Mouse (Mus musculus): Measurements from ENCODE around the gene Rnf114.

Gene Rnf114

DNA sequence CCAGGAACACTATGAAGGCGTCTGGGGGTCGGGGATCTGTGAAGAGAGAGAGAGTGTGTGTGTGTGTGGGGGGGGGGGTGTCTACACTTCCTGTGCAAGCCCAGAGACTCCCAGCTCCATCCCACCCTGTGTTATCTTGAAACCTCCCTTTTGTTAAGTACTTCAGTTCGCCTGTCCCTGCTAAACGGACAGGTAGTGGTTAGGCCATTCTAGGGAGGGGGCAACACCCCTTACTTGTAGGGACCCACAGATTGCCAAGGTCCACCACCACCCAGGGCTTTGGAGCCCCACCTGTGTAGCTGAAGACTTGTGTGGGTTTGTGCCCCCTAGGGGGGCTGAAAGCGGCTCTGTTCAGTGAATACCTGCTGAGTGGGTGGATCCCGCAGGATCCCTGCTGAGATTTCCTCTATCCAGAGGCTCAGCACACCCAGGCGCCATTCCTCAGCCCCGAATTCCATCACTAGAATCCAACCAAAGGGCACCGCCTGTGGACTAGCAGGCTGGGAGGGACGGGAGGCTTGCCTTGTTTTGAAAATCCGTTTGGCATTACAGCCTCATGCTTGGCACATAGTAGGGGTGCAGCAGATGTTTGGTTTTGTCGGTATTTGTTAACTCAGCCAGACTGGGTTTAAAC, 48.1 kb downstream of the Rnf114 start:
- no peak for DNase-seq (ENCODE audit: low spot score)

DNA sequence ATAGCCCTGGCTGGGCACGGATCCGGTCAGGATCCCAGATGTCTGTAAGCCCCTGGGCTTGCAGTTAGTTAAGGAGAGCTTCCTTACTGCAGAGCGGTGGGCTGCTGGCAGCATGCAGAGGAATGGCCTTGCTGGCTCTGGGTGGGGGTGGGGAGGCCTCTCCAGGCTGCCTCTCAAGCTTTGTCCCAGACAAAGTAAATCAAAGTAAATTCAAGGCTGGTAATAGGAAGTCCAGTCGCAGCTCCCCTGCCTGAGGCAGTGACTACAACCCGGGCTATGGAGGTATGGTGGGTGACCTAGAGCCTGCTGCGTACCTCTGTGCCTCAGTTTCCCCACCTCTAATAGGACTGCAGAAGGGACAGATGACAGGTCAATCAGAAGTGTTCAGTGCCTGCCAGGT, 48.9 kb downstream of the Rnf114 start:
- no peak for DNase-seq (ENCODE audit: low spot score)

DNA sequence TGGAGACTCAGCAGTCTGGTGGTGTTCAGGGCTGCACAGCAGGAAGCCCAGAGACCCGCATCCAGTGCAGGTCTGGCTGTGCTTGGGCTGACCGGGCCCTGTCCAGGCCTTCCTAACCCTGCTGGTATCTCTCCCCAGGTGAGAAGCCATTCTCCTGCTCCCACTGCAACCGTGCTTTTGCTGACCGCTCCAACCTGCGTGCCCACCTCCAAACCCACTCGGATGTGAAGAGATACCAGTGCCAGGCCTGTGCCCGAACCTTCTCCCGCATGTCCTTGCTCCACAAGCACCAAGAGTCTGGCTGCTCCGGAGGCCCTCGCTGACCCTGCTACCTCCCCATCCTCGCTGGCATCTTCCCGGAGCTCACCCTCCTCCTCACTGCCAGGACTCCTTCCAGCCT, 49.3 kb downstream of the Rnf114 start:
- no peak for DNase-seq (ENCODE audit: low spot score)

DNA sequence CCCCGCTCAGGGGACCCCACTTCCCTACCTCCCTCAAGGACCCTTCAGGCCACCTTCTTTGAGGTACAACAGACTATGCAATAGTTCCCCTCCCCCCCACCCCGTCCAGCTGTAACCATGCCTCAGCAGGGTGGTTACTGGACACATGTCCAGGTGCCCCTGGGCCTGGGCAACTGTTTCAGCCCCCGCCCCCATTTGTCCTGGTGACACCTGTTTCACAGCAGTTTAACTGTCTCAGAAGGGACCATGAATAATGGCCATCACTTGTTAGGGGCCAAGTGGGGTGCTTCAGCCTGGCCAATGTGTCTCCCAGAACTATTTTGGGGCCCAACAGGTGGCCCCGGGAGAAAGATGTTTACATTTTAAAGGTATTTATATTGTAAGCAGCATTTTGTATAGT, 49.9 kb downstream of the Rnf114 start:
- DNase-seq (ENCODE audit: low spot score), result no peak

DNA sequence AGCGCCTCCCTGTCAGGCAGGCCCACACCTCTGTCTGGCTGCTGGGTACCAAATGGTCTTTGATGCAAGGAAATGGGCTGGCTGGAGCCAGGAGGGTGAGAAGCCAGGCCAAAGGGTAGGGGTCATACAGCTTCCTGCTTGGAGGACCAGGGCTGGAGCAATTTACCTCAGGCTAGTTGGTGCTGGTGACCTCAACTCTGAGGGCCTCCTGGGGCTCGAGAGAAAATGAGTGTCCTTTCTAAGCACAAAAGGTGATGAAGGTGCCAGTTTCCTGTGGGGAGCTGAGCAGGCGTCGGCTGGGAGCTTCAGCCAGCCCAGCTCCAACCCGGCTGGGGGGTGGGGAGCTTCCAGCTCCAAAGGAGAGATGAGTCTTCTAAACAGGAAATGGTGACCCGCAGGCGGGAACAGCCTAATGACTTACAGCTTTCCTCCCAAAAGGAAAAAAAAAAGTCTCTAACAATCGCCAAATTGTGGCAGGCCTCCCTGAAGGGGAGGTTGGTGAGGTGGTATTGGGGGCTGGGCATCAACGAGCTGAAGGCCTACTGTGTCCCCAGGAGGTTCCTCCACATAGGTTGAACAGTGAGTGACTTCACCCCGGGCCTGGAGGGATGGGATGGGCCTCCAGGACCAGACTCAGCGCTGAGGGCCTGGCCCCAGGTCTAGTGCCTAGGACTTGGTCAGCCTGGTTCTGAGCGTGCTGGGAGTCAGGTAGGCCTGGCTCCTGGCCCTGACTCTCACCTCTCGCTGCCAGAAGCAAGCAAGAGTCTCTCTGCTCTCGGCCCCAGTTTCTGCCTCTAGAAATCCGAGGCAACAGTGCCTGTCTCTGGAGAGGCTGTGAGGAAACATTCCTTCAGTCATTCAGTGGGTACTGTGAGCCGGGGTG, 50.9 kb downstream of the Rnf114 start:
- no peak for DNase-seq (ENCODE audit: low spot score)

DNA sequence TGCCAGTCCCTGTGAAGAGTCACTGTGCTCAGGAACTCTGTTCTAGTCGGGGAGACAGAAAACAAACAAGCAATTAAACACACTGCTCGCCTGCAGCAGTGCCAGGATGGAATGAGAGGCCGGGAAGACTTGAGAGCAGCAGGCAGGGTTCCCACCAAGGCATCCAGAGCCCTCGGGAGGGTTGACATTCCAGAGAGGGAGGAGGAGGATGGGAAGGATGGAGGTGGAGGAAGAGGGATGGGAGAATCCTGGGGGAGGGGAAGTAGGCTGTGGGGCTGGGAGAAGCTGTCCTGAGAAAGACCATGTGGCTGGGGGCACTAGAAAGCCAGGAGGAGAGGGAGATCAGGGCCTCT, 51.5 kb downstream of the Rnf114 start:
- DNase-seq (ENCODE audit: low spot score), result no peak

DNA sequence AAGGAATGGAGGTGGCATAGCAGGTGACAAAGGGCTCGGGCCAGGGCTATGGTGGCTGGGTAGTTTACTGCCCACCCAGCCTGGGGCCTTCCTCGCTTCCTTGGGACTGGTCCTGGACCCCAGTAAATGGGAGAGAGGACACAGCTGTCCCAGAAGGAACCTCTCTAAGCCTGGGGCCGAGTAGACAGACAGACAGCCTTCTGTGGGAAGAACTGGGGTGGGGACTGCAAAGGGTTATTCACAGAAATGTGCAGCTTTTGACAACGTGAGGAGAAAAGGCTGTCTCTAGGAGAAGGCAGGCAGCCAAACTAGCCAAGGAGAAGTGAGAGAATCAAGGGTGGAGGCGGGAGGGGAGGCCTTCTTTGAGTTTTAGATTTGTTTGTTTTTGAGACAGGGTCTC, 52.0 kb downstream of the Rnf114 start:
- no peak for DNase-seq (ENCODE audit: low spot score)

DNA sequence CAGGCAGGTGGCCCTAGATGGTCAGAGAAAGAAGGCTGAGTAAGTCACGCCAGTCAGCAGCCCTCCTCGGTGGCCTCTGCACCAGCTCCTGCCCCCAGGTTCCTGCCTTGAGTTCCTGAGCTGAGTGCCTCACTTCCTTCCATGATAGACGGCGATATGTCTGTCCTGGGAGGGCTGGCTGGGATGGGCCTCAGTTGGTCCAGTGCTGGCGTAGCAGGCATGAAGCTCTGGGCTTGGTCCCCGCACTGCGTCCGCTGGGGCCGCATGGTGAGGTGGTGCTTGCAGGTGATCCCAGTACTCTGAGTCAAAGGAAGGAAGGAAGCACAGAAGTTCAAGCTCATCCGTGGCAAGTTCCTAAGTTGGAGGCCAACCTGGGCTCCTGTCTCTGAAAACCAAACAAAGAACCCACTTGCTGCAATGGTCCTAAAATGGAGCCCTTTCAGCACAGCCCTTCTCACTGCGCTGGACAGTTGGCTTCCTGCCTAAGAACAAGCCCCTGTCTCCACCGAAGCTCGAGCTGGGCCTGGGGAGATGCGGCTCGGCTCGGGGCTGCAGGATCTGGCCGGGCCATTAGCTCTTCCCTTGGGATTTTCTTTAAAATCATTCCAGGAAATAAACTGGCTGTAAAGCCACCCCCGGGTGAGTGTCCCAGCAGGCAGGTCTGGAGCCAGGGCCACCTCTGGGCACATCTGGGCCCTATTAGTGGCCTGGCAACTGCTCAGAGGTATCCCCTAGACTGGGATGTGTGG, 54.2 kb downstream of the Rnf114 start:
- no peak for DNase-seq (ENCODE audit: low spot score)

DNA sequence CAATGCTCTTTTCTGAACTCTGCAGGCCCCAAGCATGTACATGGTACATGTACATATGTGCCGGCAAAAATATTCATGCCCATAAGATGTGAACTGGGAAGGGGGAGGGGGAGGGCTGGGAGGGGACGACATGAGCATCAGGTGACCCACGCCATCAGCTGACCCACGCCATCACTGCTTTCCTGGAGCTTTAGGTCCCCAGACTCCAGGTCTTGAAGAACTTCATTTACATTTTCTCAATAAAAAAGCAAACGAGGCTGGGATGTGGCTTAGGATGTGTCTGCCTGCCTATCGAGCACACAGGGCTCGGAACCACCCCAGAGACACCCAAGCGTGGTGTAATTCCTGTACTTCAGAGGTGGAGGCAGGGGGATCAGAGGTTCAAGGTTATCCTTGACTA, 55.0 kb downstream of the Rnf114 start:
- no peak for DNase-seq (ENCODE audit: low spot score)

DNA sequence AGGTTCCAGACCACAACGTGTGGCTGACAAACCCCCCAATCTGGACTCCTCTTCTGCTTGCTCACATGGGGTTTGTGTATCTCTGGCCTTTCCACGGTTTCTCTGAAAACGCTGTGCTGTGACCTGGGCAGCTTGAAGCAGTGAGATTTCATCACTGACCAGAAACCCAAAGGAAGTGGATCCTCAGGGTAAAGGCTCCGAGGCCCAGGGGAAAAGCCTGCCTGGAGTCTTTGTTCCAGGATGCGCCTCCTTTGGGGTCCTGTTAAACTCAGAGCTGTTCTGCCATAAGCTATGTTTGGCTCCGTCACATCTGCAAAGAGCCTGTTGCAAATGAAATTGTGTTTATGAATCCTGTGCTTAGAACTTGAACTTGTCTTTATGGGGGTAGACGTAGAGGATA, 56.5 kb downstream of the Rnf114 start:
- DNase-seq (ENCODE audit: low spot score), result no peak

DNA sequence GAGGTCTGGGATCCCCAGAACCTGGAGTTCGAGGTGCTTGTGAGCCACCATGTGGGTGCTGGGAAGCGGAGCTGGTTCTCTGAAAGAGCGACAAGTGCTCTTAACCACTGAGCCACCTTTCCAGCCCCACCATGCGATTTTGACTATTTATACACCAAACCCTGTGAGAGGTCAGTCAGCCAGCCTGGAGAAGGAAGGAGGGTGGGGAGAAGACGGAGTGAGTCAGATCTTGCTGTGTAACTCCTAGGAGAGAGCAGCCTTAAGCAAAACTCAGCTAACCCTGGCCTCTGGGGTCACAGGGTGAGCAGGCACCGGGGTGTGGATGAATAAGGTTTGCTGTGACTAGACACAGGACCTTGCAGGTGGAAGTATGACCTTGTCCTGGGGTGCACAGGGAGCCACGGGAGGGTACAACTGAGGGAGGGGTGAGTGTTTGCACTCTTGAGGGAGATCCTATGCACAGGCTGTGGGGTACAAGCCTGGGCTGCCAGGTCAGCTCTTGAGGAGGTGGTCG, 58.0 kb downstream of the Rnf114 start:
- no peak for DNase-seq (ENCODE audit: low spot score)

DNA sequence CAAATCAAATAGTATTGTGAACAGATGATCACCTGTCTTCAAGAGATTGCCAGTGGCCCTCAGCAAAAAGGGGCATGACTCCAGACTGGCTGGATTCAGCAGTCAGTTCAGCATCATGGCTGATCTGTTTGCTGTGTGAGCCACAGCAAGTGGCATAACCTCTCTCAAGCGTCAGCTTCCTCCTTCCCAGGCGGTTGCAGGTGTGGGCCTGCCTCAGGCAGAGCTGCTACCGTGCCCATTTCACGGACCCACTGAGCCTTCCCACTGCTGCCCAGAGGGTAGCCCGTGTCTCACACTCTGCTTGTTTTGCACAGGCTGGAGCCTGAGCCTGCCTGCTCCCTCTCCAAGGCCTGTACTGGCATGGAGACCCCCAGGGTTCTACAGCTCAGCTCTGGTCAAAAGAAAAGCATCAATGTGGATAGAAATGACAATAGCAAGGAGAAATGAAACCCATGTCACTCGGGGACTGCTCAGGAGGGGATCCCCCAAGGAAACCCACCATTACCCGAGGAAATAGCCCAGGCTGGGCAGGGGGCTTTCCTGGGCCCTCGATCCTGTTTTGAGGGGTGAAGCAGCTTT, 59.0 kb downstream of the Rnf114 start:
- DNase-seq (ENCODE audit: low spot score), result no peak

DNA sequence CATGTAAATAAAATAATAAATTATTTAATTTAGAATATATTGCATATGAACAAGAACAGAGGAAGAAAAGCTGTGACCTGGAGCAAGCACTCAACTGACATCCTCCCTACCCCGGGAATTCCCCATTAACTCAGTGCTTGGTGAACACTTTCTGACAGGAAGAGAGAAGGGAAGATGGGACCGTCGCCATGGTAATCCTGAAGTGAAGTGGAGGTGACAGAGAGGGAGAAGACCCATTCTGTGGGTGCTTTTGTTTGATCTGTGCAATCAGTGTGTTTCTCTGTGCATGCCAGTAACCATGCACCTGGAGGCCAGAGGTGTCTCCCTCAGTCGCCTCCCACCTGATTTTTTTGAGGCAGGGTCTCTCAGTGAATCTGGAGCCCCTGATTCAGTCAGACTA, 59.8 kb downstream of the Rnf114 start:
- no peak for DNase-seq (ENCODE audit: low spot score)

DNA sequence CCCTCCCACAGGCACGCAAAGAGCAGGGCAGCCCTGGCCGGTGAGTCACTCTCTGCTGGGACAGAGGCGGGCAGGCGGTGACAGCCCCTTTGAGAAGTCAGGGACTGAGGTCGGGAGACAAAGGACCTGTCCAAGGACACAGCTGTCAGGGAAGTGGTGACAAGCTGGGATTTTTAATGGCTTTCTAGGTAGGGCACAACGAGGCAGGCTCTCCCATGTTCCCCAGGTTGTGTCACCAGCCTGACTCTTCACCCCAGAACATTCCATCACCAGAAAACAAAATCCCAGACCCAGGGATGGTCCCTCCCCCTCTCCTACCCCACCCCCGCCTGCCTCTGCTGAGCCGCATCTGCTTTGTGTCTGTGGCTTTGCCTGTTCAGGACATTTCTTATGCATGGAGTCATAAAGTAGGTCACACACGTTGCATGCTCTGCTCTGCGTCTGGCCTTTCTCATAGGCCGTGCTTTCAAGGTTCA, 60.5 kb downstream of the Rnf114 start:
- DNase-seq (ENCODE audit: low spot score), result no peak

DNA sequence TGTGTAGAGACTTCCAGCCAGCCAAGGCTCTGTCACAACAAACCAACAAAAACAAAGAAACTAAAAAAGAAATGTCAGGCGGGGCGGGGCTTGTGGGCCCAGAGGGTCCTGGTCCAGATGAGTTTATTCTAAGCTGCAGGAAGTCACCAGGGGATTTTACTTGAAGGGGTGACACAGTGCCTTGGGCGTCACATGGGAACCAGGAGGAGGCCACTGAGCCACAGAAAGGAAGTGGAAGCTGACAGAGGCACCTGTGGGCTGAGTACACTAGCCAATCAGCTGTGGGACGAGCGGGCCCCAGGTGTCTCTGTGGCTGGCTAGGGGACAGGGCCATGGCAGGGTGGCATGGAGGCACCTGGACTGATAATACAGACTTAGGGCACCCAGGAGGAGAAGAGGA, 63.3 kb downstream of the Rnf114 start:
- DNase-seq (ENCODE audit: low spot score), result no peak

DNA sequence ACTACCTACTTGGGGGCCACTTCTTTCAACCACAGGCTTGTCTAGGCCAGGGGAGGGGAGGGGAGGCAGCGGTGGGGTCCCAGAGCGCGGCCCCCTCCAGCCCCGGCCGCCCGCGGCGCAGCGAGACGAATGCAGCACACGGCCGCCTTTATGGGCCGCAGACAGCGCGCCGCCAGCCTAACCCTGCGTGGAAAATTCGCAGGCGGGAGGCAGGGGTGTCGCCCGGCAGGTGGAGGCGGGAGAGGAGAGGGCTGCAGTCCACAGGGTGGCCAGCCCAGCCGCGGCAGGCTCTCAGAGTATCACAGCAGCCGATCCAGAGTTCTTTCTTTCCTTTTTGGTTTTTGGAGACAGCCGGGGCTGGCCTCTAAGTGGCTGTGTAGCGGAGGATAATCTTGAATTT, 67.0 kb downstream of the Rnf114 start:
- DNase-seq (ENCODE audit: low spot score), result no peak

DNA sequence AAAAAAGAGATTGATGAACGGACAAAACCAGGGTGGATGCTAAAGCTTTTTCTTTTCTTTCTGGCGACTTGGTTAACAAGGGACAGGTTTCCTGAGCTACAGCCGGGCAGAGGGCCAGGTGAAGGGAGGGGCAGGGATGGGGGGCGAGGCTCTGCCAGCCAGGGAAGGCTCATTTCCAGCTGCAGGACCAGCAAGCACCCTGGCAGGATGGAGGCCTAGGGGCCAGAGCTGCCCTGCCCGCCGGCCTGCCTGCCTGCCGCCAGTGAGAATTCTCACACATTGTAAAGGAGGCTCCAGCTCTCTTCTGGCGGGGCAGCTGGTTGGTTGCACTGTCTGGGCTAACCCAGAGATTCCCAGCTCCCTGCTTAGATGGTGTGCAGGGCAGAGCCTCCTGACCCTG, 69.7 kb downstream of the Rnf114 start:
- no peak for DNase-seq (ENCODE audit: low spot score)

DNA sequence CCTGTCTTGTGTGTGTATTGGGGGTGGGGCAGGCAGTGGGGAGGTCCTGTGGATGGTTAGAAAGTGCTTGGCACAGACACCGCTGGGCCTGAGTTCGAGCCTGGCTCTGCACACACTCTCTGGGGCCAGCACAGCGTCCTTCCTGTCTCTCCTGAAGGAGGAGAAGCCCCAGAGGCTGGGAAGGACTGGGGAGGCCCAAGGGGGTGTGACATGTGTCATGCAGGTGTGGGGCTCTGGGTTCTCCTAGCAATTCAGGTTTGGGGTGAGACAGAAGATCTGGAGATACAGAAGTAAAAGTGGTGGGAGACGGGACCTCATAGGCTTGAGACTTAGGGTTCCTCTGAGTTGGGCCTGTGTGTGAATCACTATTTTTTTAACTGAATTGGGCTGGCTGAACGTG, 70.6 kb downstream of the Rnf114 start:
- DNase-seq (ENCODE audit: low spot score), result no peak

DNA sequence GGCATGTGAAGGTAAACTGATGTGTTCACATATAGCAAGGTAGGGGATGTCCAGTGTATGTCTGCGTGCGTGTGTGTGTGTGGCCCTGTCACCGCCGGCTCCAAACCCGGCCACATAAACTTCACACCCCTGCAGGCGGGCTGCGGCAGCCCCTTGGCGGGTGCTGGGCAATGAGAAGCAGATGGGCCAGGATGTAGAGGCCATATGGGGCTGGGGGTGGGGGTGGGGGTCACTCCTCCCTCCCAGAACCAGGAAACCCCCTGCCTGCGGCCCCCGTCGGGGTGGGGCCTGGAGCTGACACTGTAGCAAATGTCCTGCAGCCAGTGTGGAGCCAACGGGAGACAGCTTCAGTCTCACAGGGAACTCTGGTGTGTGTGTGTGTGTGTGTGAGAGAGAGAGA, 71.3 kb downstream of the Rnf114 start:
- no peak for DNase-seq (ENCODE audit: low spot score)

DNA sequence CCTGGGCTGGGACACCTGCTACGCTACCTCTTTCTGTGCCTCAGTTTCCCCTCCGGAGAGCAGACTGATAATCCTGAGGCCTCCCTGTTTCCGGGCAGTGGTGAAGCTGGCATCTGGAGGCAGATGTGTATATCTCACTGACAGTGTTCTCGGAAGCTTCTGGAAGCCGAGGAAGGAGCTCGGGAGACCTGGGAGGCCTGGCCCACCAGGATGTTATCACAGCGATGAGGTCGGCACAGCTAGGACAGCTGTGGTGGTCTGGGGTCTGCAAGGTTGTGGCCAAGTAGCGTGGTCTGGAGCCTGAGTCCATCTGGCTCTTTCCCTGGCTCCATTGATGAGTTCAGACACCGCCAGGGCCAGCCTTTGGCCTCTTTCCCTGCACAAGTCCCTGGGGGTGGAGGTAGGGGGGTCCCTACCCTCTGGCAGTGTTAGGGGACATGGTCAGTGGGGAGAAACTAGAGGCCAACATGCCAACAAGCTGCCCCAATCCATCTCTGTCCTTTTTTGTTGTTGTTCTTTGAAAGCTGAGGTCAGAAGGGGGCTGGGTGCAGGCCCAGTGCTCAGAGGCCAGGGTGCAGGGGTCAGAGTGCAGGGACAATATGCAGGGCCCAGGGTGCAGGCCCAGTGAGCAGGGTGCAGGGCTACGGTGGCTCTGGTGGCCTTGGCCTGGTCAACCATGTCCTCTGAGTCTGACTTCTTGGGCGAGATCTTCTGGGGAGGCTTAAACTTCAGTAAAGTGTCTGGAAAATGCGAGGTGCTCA, 72.3 kb downstream of the Rnf114 start:
- no peak for DNase-seq (ENCODE audit: low spot score)

DNA sequence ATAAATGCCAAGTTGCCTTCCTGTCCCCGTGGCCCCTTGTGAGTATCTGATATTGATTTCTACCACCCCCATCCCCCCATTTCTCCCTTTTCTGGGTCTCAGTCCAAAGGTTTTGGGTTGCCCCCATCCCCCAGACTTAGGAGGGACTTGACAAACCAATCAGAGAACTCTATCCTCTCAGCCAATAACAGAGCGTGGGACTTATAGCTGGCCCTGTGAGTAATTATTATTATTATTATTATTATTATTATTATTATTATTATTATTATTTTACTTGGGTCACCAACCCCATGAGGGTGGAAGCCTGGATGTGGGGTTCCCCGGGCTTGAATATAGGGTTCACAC, 72.8 kb downstream of the Rnf114 start:
- DNase-seq (ENCODE audit: low spot score), result no peak

DNA sequence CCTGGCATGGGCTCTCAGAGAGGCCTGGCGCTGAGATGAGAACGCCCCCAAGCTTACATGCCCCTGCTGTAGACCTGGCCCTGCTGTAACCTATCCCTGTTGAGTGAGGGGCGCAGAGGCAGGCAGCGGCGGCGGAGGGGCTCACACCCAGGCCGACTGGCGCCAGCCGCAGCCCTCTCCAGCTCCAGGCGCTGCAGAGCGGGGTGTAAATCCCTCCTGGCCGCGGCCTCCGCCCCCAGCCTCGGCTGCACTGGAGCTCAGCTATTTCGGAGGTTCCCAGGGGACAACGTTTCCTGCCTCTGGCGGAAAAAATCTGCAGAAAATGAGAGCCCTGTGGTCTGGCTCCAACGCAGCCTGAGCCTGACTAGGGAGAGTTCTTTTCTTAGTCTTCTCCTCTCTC, 73.2 kb downstream of the Rnf114 start:
- no peak for DNase-seq (ENCODE audit: low spot score)

Data from layer of hippocampus, adult 9-10 months (tissue).